Mouse (Mus musculus) kidney, embryonic 16.5 days (tissue): Measurements from ENCODE around the gene Zbtb24. TPM values are rescaled to one million over a fixed set of nuclear protein-coding genes. Genes with fewer than 3 reads are reported as not detected.

Experiments
- ATAC-seq: fragments of 200-750 bp; cut with Nextera tagmentation; 2 replicates; pipeline ENCODE4 v1.8.0; 2017; ENCODE audit warnings: moderate TSS enrichment; ENCODE audit not compliant: low FRiP score, low TSS enrichment
- H3K27ac ChIP-seq: fragments of 300-500 bp; sonication (generic); 2 replicates; pipeline ENCODE4 v1.5.1; 2014; ENCODE audit warnings: low read length
- H3K27me3 ChIP-seq: fragments of 300-500 bp; sonication (generic); 2 replicates; pipeline ENCODE4 v1.6.1; 2014; ENCODE audit warnings: low read length, control low read depth, mixed read lengths; ENCODE audit not compliant: insufficient read depth
- H3K36me3 ChIP-seq: fragments of 300-500 bp; sonication (generic); 2 replicates; pipeline ENCODE4 v1.6.1; 2014; ENCODE audit warnings: low read length, control low read depth, mixed read lengths; ENCODE audit not compliant: insufficient read depth
- H3K4me1 ChIP-seq: fragments of 300-500 bp; sonication (generic); 2 replicates; pipeline ENCODE4 v1.6.1; 2014; ENCODE audit warnings: low read length, control low read depth, mixed read lengths; ENCODE audit not compliant: insufficient read depth
- H3K4me2 ChIP-seq: fragments of 300-500 bp; sonication (generic); replicated peaks from 2 replicates; pipeline ENCODE4 v1.6.1; 2014; ENCODE audit warnings: low read depth, low read length
- H3K4me3 ChIP-seq: fragments of 300-500 bp; sonication (generic); 2 replicates; pipeline ENCODE4 v1.5.1; 2014; ENCODE audit warnings: mild to moderate bottlenecking, low read length
- H3K9ac ChIP-seq: fragments of 300-500 bp; sonication (generic); replicated peaks from 2 replicates; pipeline ENCODE4 v1.6.1; 2014; ENCODE audit warnings: low read length
- H3K9me3 ChIP-seq: fragments of 300-500 bp; sonication (generic); 2 replicates; pipeline ENCODE4 v1.6.1; 2016; ENCODE audit warnings: low read length, control low read depth
- WGBS: fragments of 180-500 bp; shearing (Covaris S2); extraction: QIAGEN DNeasy Blood & Tissue Kit; methylation state at CpG from one replicate; pipeline ENCODE4 v1.1.7; 2014; 5-methylcytosine and 5-hydroxymethylcytosine counted together
- polyA plus RNA-seq: library from polyadenylated mRNA; unstranded; fragments of >200 nt; fragmentation: Nextera tagmentation; extraction: Ambion mirVana; gene quantifications from 2 replicates; pipeline ENCODE4 v1.2.1, GENCODE M21; 2015

The Zbtb24 gene
- polyA plus RNA-seq, 1 experiment from 2014 or later, result 19.7 TPM

DNA sequence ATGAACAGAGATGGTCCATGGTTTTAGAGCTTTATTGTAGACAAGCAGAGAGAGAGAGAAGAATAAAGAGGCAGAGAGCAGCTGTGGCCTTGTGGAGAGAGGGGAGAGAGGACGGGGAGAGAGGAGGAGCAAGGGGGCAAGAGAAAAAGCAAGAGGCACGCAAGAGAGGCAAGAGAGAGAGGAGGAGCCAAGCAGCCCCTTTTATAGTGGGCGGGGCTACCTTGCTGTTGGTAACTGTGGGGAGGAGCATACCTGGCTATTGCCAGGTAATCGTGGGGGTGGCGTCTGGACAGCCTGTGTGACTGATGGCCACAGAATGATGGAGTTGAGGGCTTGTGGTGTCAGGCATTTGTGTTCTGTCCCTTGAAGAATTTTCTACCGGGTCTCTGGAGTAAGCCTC is 23.8 kb upstream of the Zbtb24 start:
- no peak overlapping the region for H3K4me2 ChIP-seq
- no peak for ATAC-seq
- H3K4me1 ChIP-seq, result no peaks in the 10 kb centered on the region
- H3K27ac ChIP-seq, result no peak overlapping the region
- H3K27me3 ChIP-seq, result no peaks in the 10 kb centered on the region
- H3K4me3 ChIP-seq, result no peak overlapping the region
- no peaks in the 10 kb centered on the region for H3K9me3 ChIP-seq
- H3K9ac ChIP-seq, result no peak overlapping the region
- H3K36me3 ChIP-seq, result no peaks in the 10 kb centered on the region
- WGBS, result 46% methylated on average over 6 of the region's 6 CpGs

DNA sequence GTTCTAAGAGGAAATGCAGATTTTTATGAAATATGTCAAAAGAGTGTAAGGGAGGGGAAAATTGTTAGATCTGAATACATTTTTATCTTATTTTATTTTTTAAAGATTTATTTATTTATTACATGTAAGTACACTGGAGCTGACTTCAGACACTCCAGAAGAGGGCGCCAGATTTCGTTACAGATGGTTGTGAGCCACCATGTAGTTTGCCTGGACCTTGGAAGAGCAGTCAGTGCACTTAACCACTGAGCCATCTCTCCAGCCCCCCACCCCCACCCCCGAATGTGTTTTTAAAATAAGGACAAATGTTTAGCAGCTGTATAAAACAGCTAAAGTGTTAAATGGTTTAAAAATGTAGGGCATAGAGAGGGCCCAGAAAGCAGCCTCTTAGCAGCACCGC is 15.6 kb upstream of the Zbtb24 start:
- H3K9me3 ChIP-seq, result no peaks in the 10 kb centered on the region
- H3K36me3 ChIP-seq, result no peaks in the 10 kb centered on the region
- no peak overlapping the region for H3K4me2 ChIP-seq
- no peaks in the 10 kb centered on the region for H3K4me1 ChIP-seq
- no peak overlapping the region for H3K9ac ChIP-seq
- ATAC-seq, result no peak
- peaks cover 3% of the 10 kb centered on the region; the same call in 1 of the 2 replicates for H3K27me3 ChIP-seq
- WGBS, result 27% methylated on average over 4 of the region's 4 CpGs
- H3K27ac ChIP-seq, result no peak overlapping the region
- H3K4me3 ChIP-seq, result no peak overlapping the region

DNA sequence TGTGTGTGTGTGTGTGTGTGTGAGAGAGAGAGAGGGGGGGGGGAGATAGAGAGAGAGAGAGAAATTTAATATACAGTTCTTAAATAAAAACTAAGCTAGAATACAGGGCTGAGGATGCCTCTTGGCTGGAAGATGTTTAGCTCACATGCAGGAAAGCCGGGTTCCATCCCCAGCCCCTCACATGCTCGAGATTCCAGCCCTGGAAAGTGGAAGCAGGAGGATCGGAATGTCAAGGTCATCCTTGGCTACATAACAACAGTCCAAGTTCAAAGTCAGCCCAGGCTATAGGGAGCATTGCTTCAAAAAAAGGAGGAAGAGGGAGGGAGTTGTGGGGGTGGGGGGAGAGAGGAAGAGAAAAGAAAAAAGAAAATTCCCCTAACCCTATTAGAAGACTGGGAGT is 15.0 kb upstream of the Zbtb24 start:
- Histone ChIP-seq H3K36me3 (no peaks in the 10 kb centered on the region), H3K4me3 (no peak overlapping the region), H3K4me2 (no peak overlapping the region), H3K9ac (no peak overlapping the region), H3K9me3 (no peaks in the 10 kb centered on the region), H3K4me1 (no peaks in the 10 kb centered on the region), H3K27ac (no peak overlapping the region), H3K27me3 (peaks cover 3% of the 10 kb centered on the region; the same call in 1 of the 2 replicates)
- ATAC-seq, result no peak
- WGBS, result 40% methylated on average over 3 of the region's 3 CpGs

DNA sequence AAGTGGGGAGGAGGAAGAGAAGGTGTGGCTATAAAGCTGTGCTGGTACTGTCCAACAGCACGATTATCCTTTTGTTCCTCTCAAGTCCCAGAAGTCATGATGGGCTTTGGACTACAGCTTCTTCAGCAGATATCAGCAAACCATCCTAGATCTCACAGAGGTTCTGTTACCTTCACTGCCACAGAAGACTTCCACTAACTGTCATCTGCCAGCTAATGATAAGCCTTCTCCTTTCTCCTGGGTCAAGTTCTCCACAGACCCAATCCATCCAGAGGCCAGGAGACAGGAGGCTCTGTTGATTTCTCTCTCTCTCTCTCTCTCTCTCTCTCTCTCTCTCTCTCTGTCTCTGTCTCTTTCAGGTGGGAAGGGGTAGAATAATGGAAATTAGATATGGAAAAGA is 2.0 kb upstream of the Zbtb24 start:
- Histone ChIP-seq H3K4me1 (peaks cover 15% of the 10 kb centered on the region), H3K4me3 (no peak overlapping the region), H3K9me3 (no peaks in the 10 kb centered on the region), H3K27ac (no peak overlapping the region), H3K27me3 (no peaks in the 10 kb centered on the region), H3K36me3 (peaks cover 11% of the 10 kb centered on the region), H3K4me2 (no peak overlapping the region), H3K9ac (no peak overlapping the region)
- no peak for ATAC-seq
- WGBS, result 82% methylated on average over 1 of the region's 1 CpGs

DNA sequence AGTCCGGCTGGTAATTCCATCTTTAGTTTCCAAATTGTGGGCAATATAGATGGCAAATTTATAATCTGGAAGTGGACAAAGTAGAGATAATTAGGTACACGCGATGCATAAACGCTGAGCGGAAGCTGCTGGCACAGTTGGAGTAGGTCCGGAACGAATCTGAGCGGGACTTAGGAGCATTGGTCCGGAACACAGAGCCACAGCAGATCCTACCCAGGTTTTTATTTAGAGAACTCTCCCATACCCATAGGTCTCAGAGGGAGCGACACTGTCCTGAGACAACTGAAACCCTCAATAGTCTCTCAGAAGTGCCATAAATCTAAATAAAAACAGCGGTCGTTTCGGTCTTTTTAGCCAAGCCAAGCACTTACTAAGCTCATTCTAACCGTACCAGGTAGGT is 499 bp upstream of the Zbtb24 start:
- Histone ChIP-seq H3K9me3 (no peaks in the 10 kb centered on the region), H3K36me3 (peaks cover 11% of the 10 kb centered on the region), H3K27me3 (no peaks in the 10 kb centered on the region), H3K4me1 (peaks cover 21% of the 10 kb centered on the region), H3K9ac (peak overlapping the region; percentile 92), H3K27ac (peak overlapping the region; percentile 70), H3K4me2 (peak overlapping the region; percentile 60), H3K4me3 (peak overlapping the region; percentile 98)
- 10% methylated on average over 14 of the region's 14 CpGs for WGBS
- ATAC-seq, result peak; percentile 79

DNA sequence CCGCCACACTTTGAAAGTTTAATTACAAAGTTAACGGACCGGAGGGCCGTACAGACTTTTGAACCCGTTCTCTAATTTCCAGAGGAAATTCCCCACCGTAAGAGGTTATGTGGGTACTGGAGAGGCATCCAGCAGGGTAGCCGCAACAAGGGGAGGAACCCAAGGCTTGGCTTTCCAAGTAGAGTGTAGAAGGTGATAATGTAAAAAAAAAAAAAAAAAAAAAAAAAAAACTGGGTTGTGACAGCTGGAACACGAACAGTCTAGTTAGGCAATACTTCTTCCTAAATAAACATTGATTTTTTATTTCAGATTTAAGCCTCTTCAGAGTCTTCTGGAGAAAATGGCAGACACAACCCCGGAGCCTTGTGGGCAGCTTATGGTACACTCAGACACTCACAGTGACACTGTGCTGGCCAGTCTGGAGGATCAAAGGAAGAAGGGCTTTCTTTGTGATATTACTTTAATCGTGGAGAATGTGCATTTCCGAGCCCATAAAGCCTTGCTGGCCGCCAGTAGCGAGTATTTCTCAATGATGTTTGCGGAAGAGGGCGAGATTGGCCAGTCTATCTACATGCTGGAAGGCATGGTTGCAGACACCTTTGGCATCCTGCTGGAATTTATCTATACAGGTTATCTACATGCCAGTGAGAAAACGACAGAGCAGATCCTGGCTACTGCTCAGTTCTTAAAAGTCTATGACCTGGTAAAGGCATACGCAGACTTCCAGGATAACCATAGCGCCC is 768 bp downstream of the Zbtb24 start:
- ATAC-seq, result 0 out of 2 replicates have a peak, but pooled peaks have one; percentile 5
- Histone ChIP-seq H3K9ac (peak overlapping the region; percentile 92), H3K27ac (peak overlapping the region; percentile 68; the same call in 1 of the 2 replicates), H3K9me3 (no peaks in the 10 kb centered on the region), H3K4me1 (peaks cover 21% of the 10 kb centered on the region), H3K27me3 (no peaks in the 10 kb centered on the region), H3K4me2 (peak overlapping the region; percentile 60), H3K36me3 (peaks cover 22% of the 10 kb centered on the region), H3K4me3 (peak overlapping the region; percentile 98)
- 50% methylated on average over 18 of the region's 18 CpGs for WGBS

DNA sequence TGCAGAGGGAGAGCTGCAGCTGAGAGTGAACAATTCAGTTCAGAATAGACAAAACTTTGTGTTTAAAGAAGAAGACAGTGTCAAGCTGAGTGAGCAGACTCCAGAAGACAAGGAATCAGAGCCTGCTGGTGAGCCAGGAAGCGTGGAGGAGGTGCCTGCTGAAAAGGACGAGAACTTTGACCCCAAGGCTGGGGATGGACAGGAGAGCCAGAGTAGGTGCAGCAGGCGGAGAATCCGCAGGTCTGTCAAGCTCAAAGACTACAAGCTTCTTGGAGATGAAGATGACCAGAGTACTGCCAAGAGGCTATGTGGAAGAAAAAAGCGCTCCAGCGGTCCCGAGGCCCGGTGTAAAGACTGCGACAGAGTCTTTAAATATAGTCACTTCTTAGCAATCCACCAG is 1.5 kb downstream of the Zbtb24 start:
- WGBS, result 84% methylated on average over 9 of the region's 9 CpGs
- no peak overlapping the region for H3K9ac ChIP-seq
- H3K27me3 ChIP-seq, result no peaks in the 10 kb centered on the region
- ATAC-seq, result no peak
- peaks cover 21% of the 10 kb centered on the region for H3K4me1 ChIP-seq
- no peaks in the 10 kb centered on the region for H3K9me3 ChIP-seq
- no peak overlapping the region for H3K27ac ChIP-seq
- H3K36me3 ChIP-seq, result peaks cover 29% of the 10 kb centered on the region
- H3K4me3 ChIP-seq, result no peak overlapping the region
- no peak overlapping the region for H3K4me2 ChIP-seq

DNA sequence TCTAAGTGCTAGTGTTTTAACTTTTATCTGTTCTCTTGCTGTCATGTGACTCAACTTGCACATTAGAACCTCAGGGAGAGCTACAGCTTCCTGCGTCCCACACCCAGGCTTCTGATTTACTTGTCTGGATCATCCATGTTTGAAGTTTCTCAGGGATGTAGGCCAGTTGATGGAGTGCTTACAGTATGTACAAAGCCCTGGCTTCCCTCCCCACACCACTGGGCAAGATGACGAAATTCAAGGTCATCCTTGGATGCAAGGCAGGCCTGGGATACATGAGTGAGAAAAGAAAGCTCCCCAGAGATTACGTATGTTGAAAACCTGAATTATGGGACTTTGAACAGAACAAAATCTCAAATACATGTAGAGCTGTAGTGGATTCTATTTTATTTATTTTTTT is 2.6 kb downstream of the Zbtb24 start:
- no peak overlapping the region for H3K4me2 ChIP-seq
- ATAC-seq, result no peak

DNA sequence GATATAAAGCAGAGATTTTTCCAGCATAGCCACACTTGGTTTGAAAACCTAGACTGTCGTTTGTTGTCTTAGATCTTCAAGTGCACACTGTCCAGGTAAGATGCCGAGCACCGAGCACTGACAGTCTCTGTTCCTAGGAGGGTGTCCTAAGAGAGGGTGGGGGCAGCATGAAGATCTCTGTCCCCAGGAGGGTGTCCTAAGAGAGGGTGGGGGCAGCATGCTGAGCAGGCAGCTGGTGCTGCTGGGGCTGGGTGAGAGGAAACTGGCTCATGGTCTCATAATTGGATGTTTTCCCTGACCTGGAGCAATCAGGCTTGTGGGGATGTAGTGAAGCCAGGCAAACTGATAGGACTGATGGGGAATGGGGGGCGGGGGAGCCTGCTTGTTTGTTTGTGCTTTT is 9.8 kb downstream of the Zbtb24 start:
- H3K27me3 ChIP-seq, result no peaks in the 10 kb centered on the region
- H3K27ac ChIP-seq, result no peak overlapping the region
- H3K4me2 ChIP-seq, result no peak overlapping the region
- peaks cover 37% of the 10 kb centered on the region for H3K36me3 ChIP-seq
- H3K4me1 ChIP-seq, result no peaks in the 10 kb centered on the region
- no peak for ATAC-seq
- H3K9ac ChIP-seq, result no peak overlapping the region
- no peaks in the 10 kb centered on the region for H3K9me3 ChIP-seq
- 81% methylated on average over 4 of the region's 4 CpGs for WGBS
- H3K4me3 ChIP-seq, result no peak overlapping the region

More for the DNA sequence above, 2.6 kb downstream of the Zbtb24 start:
- 91% methylated on average over 3 of the region's 3 CpGs for WGBS
- H3K9me3 ChIP-seq, result no peaks in the 10 kb centered on the region
- no peak overlapping the region for H3K27ac ChIP-seq
- H3K4me3 ChIP-seq, result no peak overlapping the region
- H3K27me3 ChIP-seq, result no peaks in the 10 kb centered on the region
- no peak overlapping the region for H3K9ac ChIP-seq
- peaks cover 21% of the 10 kb centered on the region for H3K4me1 ChIP-seq
- peaks cover 30% of the 10 kb centered on the region for H3K36me3 ChIP-seq

DNA sequence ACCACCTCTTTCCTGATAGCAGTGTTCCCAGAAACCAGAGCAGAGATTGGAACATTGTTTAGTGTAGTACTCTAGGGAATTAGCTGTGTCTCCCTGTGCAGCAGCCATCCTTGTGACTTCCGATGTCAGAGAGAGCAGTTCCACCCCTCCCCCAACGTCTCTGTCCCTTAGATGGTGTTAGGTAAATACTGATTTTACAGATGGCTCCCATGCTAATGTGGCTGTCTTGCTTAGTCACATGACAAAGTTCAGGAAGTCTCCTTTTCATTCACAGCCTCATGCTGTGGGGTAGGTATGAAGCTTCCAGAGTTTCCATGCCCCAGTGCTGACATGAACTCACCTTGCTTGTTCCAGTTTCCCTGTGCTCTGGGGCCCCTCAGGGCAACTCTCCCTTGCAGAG is 10.3 kb downstream of the Zbtb24 start:
- no peak overlapping the region for H3K27ac ChIP-seq
- H3K9ac ChIP-seq, result no peak overlapping the region
- H3K4me3 ChIP-seq, result no peak overlapping the region
- H3K9me3 ChIP-seq, result no peaks in the 10 kb centered on the region
- H3K4me1 ChIP-seq, result no peaks in the 10 kb centered on the region
- 15% methylated on average over 2 of the region's 2 CpGs for WGBS
- no peak overlapping the region for H3K4me2 ChIP-seq
- H3K27me3 ChIP-seq, result no peaks in the 10 kb centered on the region
- ATAC-seq, result no peak
- peaks cover 32% of the 10 kb centered on the region for H3K36me3 ChIP-seq
